ENCODE assay signal across 8 mouse cellular contexts in genomic region chr17:6106361-6107014, GRCm38 (mm10). TPM values are rescaled to one million over a fixed set of nuclear protein-coding genes. Genes with fewer than 3 reads are reported as not detected.
A peak's percentile ranks its signal among the peaks of the same experiment; 100 is the strongest.
DNase-seq lines count a peak whose midpoint lies in the region; ATAC-seq and TF ChIP-seq lines count a peak whose summit lies in the region.

Gene Tulp4 (plus strand): TSS chr17:6106437.

- no peaks in the 10 kb centered on the region for H3K36me3 ChIP-seq in ES-Bruce4 (ENCODE audit: control insufficient read depth, insufficient read depth, low read length, poor library complexity, severe bottlenecking)
- 0 out of 2 replicates have a peak, but pooled peaks cover 7% of the 10 kb centered on the region for H3K36me3 ChIP-seq in forebrain, embryonic 14.5 days (ENCODE audit: control insufficient read depth, insufficient read depth, low read length)
- H3K36me3 ChIP-seq in liver, embryonic 15.5 days (replicated peaks), result no peaks in the 10 kb centered on the region
- H3K36me3 ChIP-seq in neural tube, embryonic 11.5 days (ENCODE audit: control insufficient read depth, insufficient read depth, low read length), result no peaks in the 10 kb centered on the region
- no peaks in the 10 kb centered on the region for H3K36me3 ChIP-seq in stomach, embryonic 16.5 days (ENCODE audit: control insufficient read depth, insufficient read depth, low read length)

- peak; percentile 65 for ATAC-seq in cerebellum, adult (ENCODE audit: insufficient number of reproducible peaks, low FRiP score, low TSS enrichment)
- ATAC-seq in forebrain, embryonic 14.5 days, result peak; percentile 97
- peak; percentile 96 for ATAC-seq in liver, embryonic 15.5 days (ENCODE audit: insufficient read depth)
- ATAC-seq in neural tube, embryonic 11.5 days (ENCODE audit: insufficient read depth, low FRiP score, low TSS enrichment), result peak; percentile 98
- ATAC-seq in stomach, embryonic 16.5 days (ENCODE audit: insufficient read depth, low FRiP score), result peak; percentile 96

- 0% methylated on average over 37 of the region's 76 CpGs for WGBS in forebrain, embryonic 14.5 days
- under 1% methylated on average over 49 of the region's 76 CpGs for WGBS in liver, embryonic 15.5 days (ENCODE audit: insufficient replicate concordance)
- WGBS in neural tube, embryonic 11.5 days, result under 1% methylated on average over 28 of the region's 76 CpGs
- under 1% methylated on average over 44 of the region's 76 CpGs for WGBS in stomach, embryonic 16.5 days

- H3K9me3 ChIP-seq in ES-Bruce4 (replicated peaks; ENCODE audit: control insufficient read depth, insufficient read depth, low read length, poor library complexity, severe bottlenecking), result no peaks in the 10 kb centered on the region
- no peaks in the 10 kb centered on the region for H3K9me3 ChIP-seq in forebrain, embryonic 14.5 days (replicated peaks; ENCODE audit: control insufficient read depth, low read length)
- no peaks in the 10 kb centered on the region for H3K9me3 ChIP-seq in liver, embryonic 15.5 days (replicated peaks)
- no peaks in the 10 kb centered on the region for H3K9me3 ChIP-seq in neural tube, embryonic 11.5 days (ENCODE audit: control insufficient read depth, low read length)
- H3K9me3 ChIP-seq in stomach, embryonic 16.5 days (replicated peaks; ENCODE audit: control insufficient read depth, low read length), result no peaks in the 10 kb centered on the region

- TF ChIP-seq POLR2A in ES-Bruce4 (IDR thresholded peaks at IDR 0.05; ENCODE audit: insufficient read depth, low read length), result no peak

- peak; percentile 96 for DNase-seq in forebrain, embryonic 14.5 days (ENCODE audit: low spot score)
- DNase-seq in heart, postnatal 10 days, result peak; percentile 86 to 88
- peak; percentile 85 to 92 for DNase-seq in kidney, postnatal 4 days
- DNase-seq in neural tube, embryonic 11.5 days (ENCODE audit: low spot score), result peak; percentile 88

- no peak within 1 kb of the TSS for H3K27ac ChIP-seq in ES-Bruce4 (ENCODE audit: insufficient read depth, low read length)
- peak within 1 kb of the TSS; percentile 98 for H3K27ac ChIP-seq in forebrain, embryonic 14.5 days (ENCODE audit: low read depth, low read length)
- peak within 1 kb of the TSS; percentile 72 for H3K27ac ChIP-seq in liver, embryonic 15.5 days (replicated peaks)
- H3K27ac ChIP-seq in neural tube, embryonic 11.5 days (ENCODE audit: low read depth, low read length), result peak within 1 kb of the TSS; percentile 90
- peak within 1 kb of the TSS; percentile 95 for H3K27ac ChIP-seq in stomach, embryonic 16.5 days (ENCODE audit: low read length)

- H3K27me3 ChIP-seq in ES-Bruce4 (ENCODE audit: control insufficient read depth, insufficient read depth, low read length, poor library complexity, severe bottlenecking), result no peaks in the 10 kb centered on the region
- H3K27me3 ChIP-seq in forebrain, embryonic 14.5 days (replicated peaks; ENCODE audit: control insufficient read depth, insufficient read depth, low read length), result no peaks in the 10 kb centered on the region
- peaks cover 57% of the 10 kb centered on the region for H3K27me3 ChIP-seq in liver, embryonic 15.5 days
- H3K27me3 ChIP-seq in neural tube, embryonic 11.5 days (ENCODE audit: control insufficient read depth, insufficient read depth, low read length), result no peaks in the 10 kb centered on the region
- H3K27me3 ChIP-seq in stomach, embryonic 16.5 days (ENCODE audit: control insufficient read depth, insufficient read depth, low read length), result no peaks in the 10 kb centered on the region

- TF ChIP-seq EP300 in ES-Bruce4 (IDR thresholded peaks at IDR 0.05; ENCODE audit: insufficient read depth, low read depth, low read length), result no peak

- peak within 1 kb of the TSS; percentile 71 for H3K4me3 ChIP-seq in ES-Bruce4 (ENCODE audit: low read depth, low read length)
- peak within 1 kb of the TSS; percentile 86 for H3K4me3 ChIP-seq in forebrain, embryonic 14.5 days (ENCODE audit: low read depth, low read length)
- H3K4me3 ChIP-seq in liver, embryonic 15.5 days (replicated peaks), result peak within 1 kb of the TSS; percentile 79
- peak within 1 kb of the TSS; percentile 88 for H3K4me3 ChIP-seq in neural tube, embryonic 11.5 days (ENCODE audit: low read depth, low read length)
- H3K4me3 ChIP-seq in stomach, embryonic 16.5 days (replicated peaks; ENCODE audit: low read length), result peak within 1 kb of the TSS; percentile 95

- peak within 1 kb of the TSS; percentile 98 for H3K9ac ChIP-seq in ES-Bruce4 (ENCODE audit: low read depth, poor library complexity, severe bottlenecking)
- H3K9ac ChIP-seq in forebrain, embryonic 14.5 days (ENCODE audit: low read length), result peak within 1 kb of the TSS; percentile 99
- peak within 1 kb of the TSS; percentile 79 for H3K9ac ChIP-seq in liver, embryonic 15.5 days
- peak within 1 kb of the TSS; percentile 97 for H3K9ac ChIP-seq in neural tube, embryonic 11.5 days (ENCODE audit: low read length)
- H3K9ac ChIP-seq in stomach, embryonic 16.5 days (ENCODE audit: low read length), result peak within 1 kb of the TSS; percentile 98

- H3K4me1 ChIP-seq in ES-Bruce4 (ENCODE audit: control insufficient read depth, insufficient read depth, low read length), result no peaks in the 10 kb centered on the region
- H3K4me1 ChIP-seq in forebrain, embryonic 14.5 days (ENCODE audit: control insufficient read depth, insufficient read depth, low read length), result peaks cover 16% of the 10 kb centered on the region
- peaks cover 14% of the 10 kb centered on the region for H3K4me1 ChIP-seq in liver, embryonic 15.5 days (replicated peaks)
- H3K4me1 ChIP-seq in neural tube, embryonic 11.5 days (ENCODE audit: control insufficient read depth, insufficient read depth, low read length), result peaks cover 11% of the 10 kb centered on the region
- H3K4me1 ChIP-seq in stomach, embryonic 16.5 days (ENCODE audit: control insufficient read depth, insufficient read depth, low read length), result peaks cover 13% of the 10 kb centered on the region

- intact Hi-C loops in heart, postnatal 10 days (cut with DNase I), result loop anchor here (2.0 kb wide), 1 partner anchor 112 kb away; no protein-coding TSS in a partner anchor

- TF ChIP-seq CTCF in ES-Bruce4 (IDR thresholded peaks at IDR 0.05; ENCODE audit: low read depth, low read length), result no peak

- peak within 1 kb of the TSS; percentile 87 for H3K4me2 ChIP-seq in forebrain, embryonic 14.5 days (ENCODE audit: low read length)
- H3K4me2 ChIP-seq in liver, embryonic 15.5 days, result peak within 1 kb of the TSS; percentile 98
- peak within 1 kb of the TSS; percentile 52 for H3K4me2 ChIP-seq in neural tube, embryonic 11.5 days (ENCODE audit: low read depth)
- peak within 1 kb of the TSS; percentile 66 for H3K4me2 ChIP-seq in stomach, embryonic 16.5 days (ENCODE audit: low read depth, low read length)

RNA-seq across cellular contexts. Expression of gene Tulp4, which starts in this region (rescaled TPM):
- polyA plus RNA-seq in ES-Bruce4 (2011; ENCODE audit: insufficient read depth, insufficient read length, low read depth, missing spikeins), result 59.4 and 61.8 TPM in 2 replicates
- polyA plus RNA-seq in forebrain, embryonic 14.5 days (2014; fragmentation: Nextera tagmentation; extraction: Ambion mirVana), result 133 and 181 TPM in 2 replicates
- 100 to 1,000 TPM; 135 to 136 TPM for total RNA-seq in heart, postnatal 10 days (2021)
- 30.5 and 38.3 TPM in 2 replicates for polyA plus RNA-seq in liver, embryonic 15.5 days (2015; fragmentation: Nextera tagmentation; extraction: Ambion mirVana)
- 122 and 133 TPM in 2 replicates for polyA plus RNA-seq in neural tube, embryonic 11.5 days (2014; fragmentation: Nextera tagmentation; extraction: Ambion mirVana)
- polyA plus RNA-seq in stomach, embryonic 16.5 days (2015; fragmentation: Nextera tagmentation; extraction: Ambion mirVana), result 54.4 and 75.3 TPM in 2 replicates
